Mouse (Mus musculus) lung, adult 2 months (tissue): ENCODE measurements at regions not wholly inside any gene's neighbourhood (a gene's known extent, or its start where the extent isn't known, plus 50 kb on each side); places are given as distances from the start of the nearest gene placed in this dataset.

Experiments
- CTCF ChIP-seq: fragments of 200-500 bp; IDR thresholded peaks from 2 replicates; pipeline ENCODE4 v1.5.1; 2011; ENCODE audit warnings: mild to moderate bottlenecking, low read length, control low read depth; ENCODE audit not compliant: insufficient read depth
- POLR2A ChIP-seq: fragments of 200-500 bp; IDR thresholded peaks from 2 replicates; pipeline ENCODE4 v1.6.1; 2011; ENCODE audit warnings: low read depth, mild to moderate bottlenecking, control low read depth, low read length, borderline replicate concordance; ENCODE audit errors: extremely low read depth

DNA sequence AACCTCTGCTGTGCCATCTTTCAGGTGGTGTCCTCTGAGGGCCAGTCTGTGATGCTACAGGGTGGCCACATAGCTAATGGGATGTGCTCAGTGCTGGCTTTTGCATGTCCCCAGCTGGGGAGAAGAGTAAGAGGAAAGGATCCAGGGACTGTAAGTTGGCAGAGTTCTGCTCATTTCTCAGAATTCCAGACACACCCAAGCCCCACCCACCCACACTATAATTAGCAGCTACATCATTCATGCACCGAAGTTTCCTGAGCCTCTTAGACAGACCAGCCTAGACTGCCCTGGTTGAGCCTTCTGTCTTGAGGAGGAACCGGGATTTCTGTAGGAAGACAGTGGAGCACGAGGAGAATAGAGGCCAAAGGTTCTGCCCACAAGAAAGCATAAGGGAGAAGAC lies 70.9 kb upstream of the Lclat1 start:
- TF ChIP-seq POLR2A (no peak), CTCF (no peak)
